Mouse (Mus musculus) liver, adult 2 months (tissue): ENCODE data around the gene Dnajc6. TPM values are rescaled to one million over a fixed set of nuclear protein-coding genes. Genes with fewer than 3 reads are reported as not detected.

ENCODE experiments used
- DNase-seq: peaks from one replicate; pipeline ENCODE4 v3.0.0-alpha.2; 2011; ENCODE audit warnings: low read depth, low spot score; ENCODE audit errors: extremely low read depth
- H3K27ac ChIP-seq: fragments of 200-500 bp; replicated peaks from 2 replicates; pipeline ENCODE4 v1.5.1; 2012; ENCODE audit warnings: low read depth, mild to moderate bottlenecking, control low read depth, inconsistent platforms, low read length; ENCODE audit not compliant: insufficient read depth
- H3K27me3 ChIP-seq: fragments of 200-500 bp; 2 replicates; pipeline ENCODE4 v1.6.1; 2012; ENCODE audit warnings: mild to moderate bottlenecking, moderate library complexity, low read length, inconsistent platforms; ENCODE audit not compliant: control insufficient read depth, insufficient read depth
- H3K36me3 ChIP-seq: fragments of 200-500 bp; 2 replicates; pipeline ENCODE4 v1.6.1; 2012; ENCODE audit warnings: low read length, inconsistent platforms; ENCODE audit not compliant: control insufficient read depth, insufficient read depth
- H3K4me1 ChIP-seq: fragments of 200-500 bp; 2 replicates; pipeline ENCODE4 v1.6.1; 2011; ENCODE audit warnings: low read length; ENCODE audit not compliant: control insufficient read depth, insufficient read depth
- H3K4me3 ChIP-seq: fragments of 200-500 bp; 2 replicates; pipeline ENCODE4 v1.5.1; 2011; ENCODE audit warnings: low read depth, mild to moderate bottlenecking, control low read depth, low read length, moderate library complexity; ENCODE audit not compliant: insufficient read depth
- H3K79me2 ChIP-seq: fragments of 200-500 bp; 2 replicates; pipeline ENCODE4 v1.6.1; 2012; ENCODE audit warnings: inconsistent platforms, mild to moderate bottlenecking, low read length, moderate library complexity; ENCODE audit not compliant: control insufficient read depth, insufficient read depth
- H3K9ac ChIP-seq: fragments of 200-500 bp; 2 replicates; pipeline ENCODE4 v1.6.1; 2012; ENCODE audit warnings: low read depth, mild to moderate bottlenecking, control low read depth, inconsistent platforms, low read length
- CTCF ChIP-seq: fragments of 200-500 bp; IDR thresholded peaks from 2 replicates; pipeline ENCODE4 v1.5.1; 2011; ENCODE audit warnings: low read depth, low read length, control low read depth
- POLR2A ChIP-seq: fragments of 200-500 bp; IDR thresholded peaks from 2 replicates; pipeline ENCODE4 v1.6.1; 2011; ENCODE audit warnings: low read length, control low read depth; ENCODE audit not compliant: insufficient read depth; ENCODE audit errors: extremely low read depth
- WGBS: fragments of 180-500 bp; shearing (Covaris S2); methylation state at CpG from one replicate; pipeline ENCODE4 v1.1.7; 2018; 5-methylcytosine and 5-hydroxymethylcytosine counted together
- polyA plus RNA-seq: library from polyadenylated mRNA; depleted of rRNA; stranded (reverse); fragments of >200 nt; gene quantifications from 2 replicates; pipeline ENCODE4 v1.2.3, GENCODE M21; 2012
- total RNA-seq: library from RNA; depleted of rRNA; stranded (reverse); fragments of >200 nt; gene quantifications from 2 replicates; pipeline ENCODE4 v1.2.3, GENCODE M21; 2014

Dnajc6 gene
- total and polyA plus RNA-seq, 2 experiments: 0.01 to 0.09 TPM

DNA sequence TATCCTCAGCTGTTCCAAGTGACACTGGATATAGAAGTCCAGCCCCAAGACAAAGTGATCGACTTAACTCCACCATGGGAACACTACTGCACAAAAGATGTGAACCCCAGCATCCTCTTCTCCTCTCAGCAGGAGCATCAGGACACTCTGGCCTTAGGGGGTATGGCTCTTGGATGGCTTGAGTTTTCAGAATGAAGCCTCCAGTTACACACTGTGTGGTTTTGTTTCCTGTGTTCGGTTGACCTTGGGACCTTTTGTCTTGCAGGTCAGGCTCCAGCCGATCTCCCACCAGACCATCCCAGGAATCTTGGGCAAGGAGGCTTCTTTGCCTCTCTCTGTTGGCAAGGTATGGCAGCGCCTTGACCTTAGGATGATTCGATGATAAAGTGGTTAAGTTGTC lies 120.1 kb downstream of the Dnajc6 start:
- H3K4me3 ChIP-seq: no peak overlapping the region
- DNase-seq: no peak
- TF ChIP-seq POLR2A: no peak
- no peak for TF ChIP-seq CTCF
- no peak overlapping the region for H3K9ac ChIP-seq
- no peaks in the 10 kb centered on the region for H3K27me3 ChIP-seq
- H3K79me2 ChIP-seq: no peaks in the 10 kb centered on the region
- no peaks in the 10 kb centered on the region for H3K4me1 ChIP-seq
- WGBS: 82% methylated on average over 5 of the region's 5 CpGs
- no peak overlapping the region for H3K27ac ChIP-seq
- H3K36me3 ChIP-seq: no peaks in the 10 kb centered on the region

GRCm38 (mm10) chr4:101617742-101618141 lies 121.3 kb downstream of the Dnajc6 start:
- Histone ChIP-seq H3K9ac (no peak overlapping the region), H3K36me3 (no peaks in the 10 kb centered on the region), H3K27ac (no peak overlapping the region), H3K27me3 (no peaks in the 10 kb centered on the region), H3K4me3 (no peak overlapping the region), H3K4me1 (no peaks in the 10 kb centered on the region), H3K79me2 (no peaks in the 10 kb centered on the region)
- TF ChIP-seq CTCF (no peak), POLR2A (no peak)
- DNase-seq: no peak
- 69% methylated on average over 2 of the region's 2 CpGs for whole genome bisulfite sequencing

GRCm38 (mm10) chr4:101620206-101620605 lies 123.8 kb downstream of the Dnajc6 start:
- no peak for DNase-seq
- Histone ChIP-seq H3K4me3 (no peak overlapping the region), H3K79me2 (no peaks in the 10 kb centered on the region), H3K36me3 (no peaks in the 10 kb centered on the region), H3K27me3 (no peaks in the 10 kb centered on the region), H3K9ac (no peak overlapping the region), H3K27ac (no peak overlapping the region), H3K4me1 (no peaks in the 10 kb centered on the region)
- WGBS: 72% methylated on average over 2 of the region's 2 CpGs
- TF ChIP-seq CTCF: no peak
- TF ChIP-seq POLR2A: no peak

- no peak for DNase-seq
- TF ChIP-seq POLR2A: no peak
- no peak for TF ChIP-seq CTCF
- no peak overlapping the region for H3K4me3 ChIP-seq
- H3K4me1 ChIP-seq: no peaks in the 10 kb centered on the region
- 93% methylated on average over 5 of the region's 5 CpGs for WGBS
- H3K36me3 ChIP-seq: no peaks in the 10 kb centered on the region
- no peaks in the 10 kb centered on the region for H3K27me3 ChIP-seq
- H3K79me2 ChIP-seq: no peaks in the 10 kb centered on the region
- no peak overlapping the region for H3K27ac ChIP-seq
- no peak overlapping the region for H3K9ac ChIP-seq
Measured at GRCm38 (mm10) chr4:101621241-101621640, 124.8 kb downstream of the Dnajc6 start.

DNA sequence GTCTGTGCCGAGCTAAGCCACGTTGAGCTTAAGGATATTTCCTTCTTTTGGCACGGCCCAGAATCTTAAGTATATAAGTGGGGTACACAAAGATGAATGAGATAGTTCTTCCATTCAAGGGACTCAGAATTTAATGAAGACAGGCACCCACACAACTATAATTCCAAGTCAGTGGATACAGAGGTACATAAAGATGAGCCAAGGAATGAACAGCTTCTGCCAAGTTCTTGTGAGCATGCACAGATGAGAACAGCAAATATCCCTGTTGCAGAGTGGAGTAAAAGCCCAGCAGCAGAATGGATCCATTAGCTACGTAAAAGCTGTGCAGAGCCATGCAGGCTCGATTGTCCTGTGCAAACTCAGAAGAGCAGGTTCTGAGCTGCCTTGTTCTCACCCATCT lies 128.8 kb downstream of the Dnajc6 start:
- no peaks in the 10 kb centered on the region for H3K79me2 ChIP-seq
- no peak for DNase-seq
- no peak overlapping the region for H3K27ac ChIP-seq
- no peaks in the 10 kb centered on the region for H3K4me1 ChIP-seq
- H3K36me3 ChIP-seq: no peaks in the 10 kb centered on the region
- no peak overlapping the region for H3K9ac ChIP-seq
- no peak overlapping the region for H3K4me3 ChIP-seq
- TF ChIP-seq CTCF (no peak), POLR2A (no peak)
- no peaks in the 10 kb centered on the region for H3K27me3 ChIP-seq
- 86% methylated on average over 5 of the region's 5 CpGs for WGBS

DNA sequence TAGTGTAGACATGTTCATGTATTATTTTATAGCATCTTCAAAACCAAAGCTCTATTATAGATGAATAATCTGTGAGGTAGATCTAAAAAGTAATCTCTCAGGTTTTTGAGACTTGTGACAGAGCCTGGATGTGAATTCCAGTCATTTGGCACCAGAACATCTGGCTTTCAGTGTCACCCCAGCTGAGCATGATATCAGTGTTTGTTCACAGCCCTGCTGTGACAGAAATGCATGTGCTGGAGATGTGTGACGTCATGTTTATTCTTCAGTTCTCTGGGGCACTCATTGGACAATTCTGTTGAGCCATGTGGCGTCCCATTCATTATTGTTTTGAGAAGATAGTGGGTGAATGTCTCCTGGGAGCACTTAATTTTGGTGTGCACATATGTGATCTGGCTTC lies 139.1 kb downstream of the Dnajc6 start:
- Histone ChIP-seq H3K4me1 (no peaks in the 10 kb centered on the region), H3K4me3 (no peak overlapping the region), H3K27me3 (no peaks in the 10 kb centered on the region), H3K27ac (no peak overlapping the region), H3K9ac (no peak overlapping the region), H3K79me2 (no peaks in the 10 kb centered on the region), H3K36me3 (no peaks in the 10 kb centered on the region)
- TF ChIP-seq POLR2A (no peak), CTCF (no peak)
- WGBS: 74% methylated on average over 2 of the region's 2 CpGs
- DNase-seq: no peak

GRCm38 (mm10) chr4:101637472-101637871 lies 141.0 kb downstream of the Dnajc6 start:
- WGBS: 92% methylated on average over 1 of the region's 1 CpGs
- no peak for DNase-seq

More at GRCm38 (mm10) chr4:101637472-101637871, 141.0 kb downstream of the Dnajc6 start:
- Histone ChIP-seq H3K4me1 (no peaks in the 10 kb centered on the region), H3K27ac (no peak overlapping the region), H3K27me3 (no peaks in the 10 kb centered on the region), H3K36me3 (no peaks in the 10 kb centered on the region), H3K79me2 (no peaks in the 10 kb centered on the region), H3K9ac (no peak overlapping the region), H3K4me3 (no peak overlapping the region)
- no peak for TF ChIP-seq CTCF
- TF ChIP-seq POLR2A: no peak
